Mouse (Mus musculus): Measurements from ENCODE around the gene Anapc1. TPM values are rescaled to one million over a fixed set of nuclear protein-coding genes. Genes with fewer than 3 reads are reported as not detected.

The Anapc1 gene
- polyA plus RNA-seq, 1 experiment from 2014 or later, result 90.0 TPM

GRCm38 (mm10) chr2:128612275-128612674 lies 74.9 kb downstream of the Anapc1 start:
- peaks cover 77% of the 10 kb centered on the region for H3K36me3 ChIP-seq
- ATAC-seq (ENCODE audit: insufficient number of reproducible peaks, insufficient read depth, low FRiP score, low TSS enrichment, low read depth), result no peak
- no peaks in the 10 kb centered on the region for H3K9me3 ChIP-seq

GRCm38 (mm10) chr2:128611178-128611577 lies 76.0 kb downstream of the Anapc1 start:
- ATAC-seq (ENCODE audit: insufficient number of reproducible peaks, insufficient read depth, low FRiP score, low TSS enrichment, low read depth), result no peak

More at GRCm38 (mm10) chr2:128612275-128612674, 74.9 kb downstream of the Anapc1 start:
- H3K4me3 ChIP-seq (replicated peaks), result no peak overlapping the region
- H3K9ac ChIP-seq (replicated peaks), result no peak overlapping the region
- 95% methylated on average over 7 of the region's 7 CpGs for WGBS
- H3K4me1 ChIP-seq (replicated peaks), result no peaks in the 10 kb centered on the region
- no peaks in the 10 kb centered on the region for H3K27me3 ChIP-seq
- H3K4me2 ChIP-seq, result no peak overlapping the region
- no peak overlapping the region for H3K27ac ChIP-seq

GRCm38 (mm10) chr2:128609286-128609685 lies 77.9 kb downstream of the Anapc1 start:
- Histone ChIP-seq H3K27me3 (no peaks in the 10 kb centered on the region), H3K4me3 (replicated peaks) (no peak overlapping the region), H3K9ac (replicated peaks) (no peak overlapping the region), H3K27ac (no peak overlapping the region), H3K4me2 (no peak overlapping the region), H3K4me1 (replicated peaks) (no peaks in the 10 kb centered on the region), H3K36me3 (peaks cover 50% of the 10 kb centered on the region), H3K9me3 (peaks cover 11% of the 10 kb centered on the region; the same call in 1 of the 2 replicates)
- no peak for ATAC-seq (ENCODE audit: insufficient number of reproducible peaks, insufficient read depth, low FRiP score, low TSS enrichment, low read depth)
- WGBS, result 79% methylated on average over 5 of the region's 5 CpGs

More at GRCm38 (mm10) chr2:128611178-128611577, 76.0 kb downstream of the Anapc1 start:
- Histone ChIP-seq H3K9ac (replicated peaks) (no peak overlapping the region), H3K4me2 (no peak overlapping the region), H3K9me3 (peaks cover 6% of the 10 kb centered on the region; the same call in 1 of the 2 replicates), H3K27me3 (no peaks in the 10 kb centered on the region), H3K4me1 (replicated peaks) (no peaks in the 10 kb centered on the region), H3K4me3 (replicated peaks) (no peak overlapping the region), H3K36me3 (peaks cover 67% of the 10 kb centered on the region), H3K27ac (no peak overlapping the region)
- WGBS, result 92% methylated on average over 8 of the region's 8 CpGs

GRCm38 (mm10) chr2:128601534-128601933 lies 85.7 kb downstream of the Anapc1 start:
- Histone ChIP-seq H3K4me1 (replicated peaks) (0 out of 2 replicates have a peak, but pooled peaks cover 2% of the 10 kb centered on the region), H3K27me3 (no peaks in the 10 kb centered on the region), H3K4me2 (no peak overlapping the region), H3K9me3 (peaks cover 5% of the 10 kb centered on the region; the same call in 1 of the 2 replicates), H3K9ac (replicated peaks) (no peak overlapping the region), H3K36me3 (no peaks in the 10 kb centered on the region), H3K27ac (no peak overlapping the region), H3K4me3 (replicated peaks) (no peak overlapping the region)
- ATAC-seq (ENCODE audit: insufficient number of reproducible peaks, insufficient read depth, low FRiP score, low TSS enrichment, low read depth), result no peak
- 21% methylated on average over 2 of the region's 2 CpGs for WGBS

GRCm38 (mm10) chr2:128592301-128592700 lies 94.9 kb downstream of the Anapc1 start:
- Histone ChIP-seq H3K27ac (no peak overlapping the region), H3K9ac (replicated peaks) (no peak overlapping the region), H3K4me3 (replicated peaks) (no peak overlapping the region), H3K4me1 (replicated peaks) (no peaks in the 10 kb centered on the region), H3K9me3 (no peaks in the 10 kb centered on the region), H3K27me3 (no peaks in the 10 kb centered on the region), H3K4me2 (no peak overlapping the region), H3K36me3 (no peaks in the 10 kb centered on the region)
- WGBS, result 86% methylated on average over 7 of the region's 7 CpGs
- no peak for ATAC-seq (ENCODE audit: insufficient number of reproducible peaks, insufficient read depth, low FRiP score, low TSS enrichment, low read depth)

GRCm38 (mm10) chr2:128590909-128591308 lies 96.3 kb downstream of the Anapc1 start, which contains the start of gene Spdye4c:
Gene Spdye4c, plus strand, starts transcription at chr2:128591209.
- H3K4me1 ChIP-seq (replicated peaks), result no peaks in the 10 kb centered on the region
- 86% methylated on average over 3 of the region's 3 CpGs for WGBS
- H3K27ac ChIP-seq, result no peak within 1 kb of the TSS
- no peaks in the 10 kb centered on the region for H3K27me3 ChIP-seq
- H3K9ac ChIP-seq (replicated peaks), result no peak within 1 kb of the TSS
- H3K4me2 ChIP-seq, result no peak within 1 kb of the TSS
- ATAC-seq (ENCODE audit: insufficient number of reproducible peaks, insufficient read depth, low FRiP score, low TSS enrichment, low read depth), result no peak
- H3K9me3 ChIP-seq, result no peaks in the 10 kb centered on the region
- no peaks in the 10 kb centered on the region for H3K36me3 ChIP-seq
- H3K4me3 ChIP-seq (replicated peaks), result no peak within 1 kb of the TSS

GRCm38 (mm10) chr2:128582881-128583280 lies 104.3 kb downstream of the Anapc1 start:
- no peak overlapping the region for H3K9ac ChIP-seq (replicated peaks)
- 48% methylated on average over 5 of the region's 5 CpGs for WGBS
- no peaks in the 10 kb centered on the region for H3K27me3 ChIP-seq
- no peak overlapping the region for H3K4me2 ChIP-seq
- no peaks in the 10 kb centered on the region for H3K9me3 ChIP-seq
- H3K27ac ChIP-seq, result no peak overlapping the region
- ATAC-seq (ENCODE audit: insufficient number of reproducible peaks, insufficient read depth, low FRiP score, low TSS enrichment, low read depth), result no peak
- H3K4me1 ChIP-seq (replicated peaks), result no peaks in the 10 kb centered on the region; the same call in 1 of the 2 replicates
- H3K4me3 ChIP-seq (replicated peaks), result no peak overlapping the region
- H3K36me3 ChIP-seq, result no peaks in the 10 kb centered on the region

- no peaks in the 10 kb centered on the region for H3K27me3 ChIP-seq
- 57% methylated on average over 16 of the region's 16 CpGs for WGBS
- no peak overlapping the region for H3K9ac ChIP-seq (replicated peaks)
- no peak overlapping the region for H3K27ac ChIP-seq
- H3K4me3 ChIP-seq (replicated peaks), result no peak overlapping the region
- no peak overlapping the region for H3K4me2 ChIP-seq
- no peaks in the 10 kb centered on the region for H3K9me3 ChIP-seq
- no peaks in the 10 kb centered on the region for H3K36me3 ChIP-seq
- peaks cover 6% of the 10 kb centered on the region; the same call in 1 of the 2 replicates for H3K4me1 ChIP-seq (replicated peaks)
- ATAC-seq (ENCODE audit: insufficient number of reproducible peaks, insufficient read depth, low FRiP score, low TSS enrichment, low read depth), result no peak
Observed at GRCm38 (mm10) chr2:128572726-128573624, 114.2 kb downstream of the Anapc1 start.

GRCm38 (mm10) chr2:128571001-128571400 lies 116.2 kb downstream of the Anapc1 start:
- H3K36me3 ChIP-seq, result no peaks in the 10 kb centered on the region
- peaks cover 16% of the 10 kb centered on the region for H3K4me1 ChIP-seq (replicated peaks)
- no peak overlapping the region for H3K4me2 ChIP-seq
- 65% methylated on average over 4 of the region's 4 CpGs for WGBS
- no peak overlapping the region for H3K27ac ChIP-seq
- H3K4me3 ChIP-seq (replicated peaks), result no peak overlapping the region
- no peak for ATAC-seq (ENCODE audit: insufficient number of reproducible peaks, insufficient read depth, low FRiP score, low TSS enrichment, low read depth)
- no peaks in the 10 kb centered on the region for H3K9me3 ChIP-seq
- no peak overlapping the region for H3K9ac ChIP-seq (replicated peaks)
- no peaks in the 10 kb centered on the region for H3K27me3 ChIP-seq

- Histone ChIP-seq H3K9ac (replicated peaks) (no peak overlapping the region), H3K4me1 (replicated peaks) (peaks cover 25% of the 10 kb centered on the region), H3K36me3 (no peaks in the 10 kb centered on the region), H3K9me3 (0 out of 2 replicates have a peak, but pooled peaks cover 6% of the 10 kb centered on the region), H3K4me2 (no peak overlapping the region), H3K4me3 (replicated peaks) (no peak overlapping the region), H3K27ac (no peak overlapping the region), H3K27me3 (no peaks in the 10 kb centered on the region)
- WGBS, result 25% methylated on average over 4 of the region's 4 CpGs
- ATAC-seq (ENCODE audit: insufficient number of reproducible peaks, insufficient read depth, low FRiP score, low TSS enrichment, low read depth), result no peak
Observed at GRCm38 (mm10) chr2:128568490-128568889, 118.7 kb downstream of the Anapc1 start.

- H3K36me3 ChIP-seq, result no peaks in the 10 kb centered on the region
- 0 out of 2 replicates have a peak, but pooled peaks cover 6% of the 10 kb centered on the region for H3K9me3 ChIP-seq
- H3K27ac ChIP-seq, result no peak overlapping the region
- WGBS, result 62% methylated on average over 6 of the region's 6 CpGs
- no peak overlapping the region for H3K4me2 ChIP-seq
- ATAC-seq (ENCODE audit: insufficient number of reproducible peaks, insufficient read depth, low FRiP score, low TSS enrichment, low read depth), result no peak
- H3K9ac ChIP-seq (replicated peaks), result no peak overlapping the region
- H3K27me3 ChIP-seq, result no peaks in the 10 kb centered on the region
- peaks cover 25% of the 10 kb centered on the region for H3K4me1 ChIP-seq (replicated peaks)
- H3K4me3 ChIP-seq (replicated peaks), result no peak overlapping the region
Observed at GRCm38 (mm10) chr2:128568018-128568417, 119.2 kb downstream of the Anapc1 start.

Measured in limb, embryonic 12.5 days (tissue).